Mouse (Mus musculus): ENCODE data around the gene Slc41a2. TPM values are rescaled to one million over a fixed set of nuclear protein-coding genes. Genes with fewer than 3 reads are reported as not detected.
A peak's percentile ranks its signal among the peaks of the same experiment; 100 is the strongest.

Gene Slc41a2
- polyA plus RNA-seq (2012; rRNA removed) (0.03 and 0.06 TPM in 2 replicates), polyA plus RNA-seq (2014; fragmentation: Nextera tagmentation; extraction: Ambion mirVana) (0.04 and 0.14 TPM in 2 replicates)

DNA sequence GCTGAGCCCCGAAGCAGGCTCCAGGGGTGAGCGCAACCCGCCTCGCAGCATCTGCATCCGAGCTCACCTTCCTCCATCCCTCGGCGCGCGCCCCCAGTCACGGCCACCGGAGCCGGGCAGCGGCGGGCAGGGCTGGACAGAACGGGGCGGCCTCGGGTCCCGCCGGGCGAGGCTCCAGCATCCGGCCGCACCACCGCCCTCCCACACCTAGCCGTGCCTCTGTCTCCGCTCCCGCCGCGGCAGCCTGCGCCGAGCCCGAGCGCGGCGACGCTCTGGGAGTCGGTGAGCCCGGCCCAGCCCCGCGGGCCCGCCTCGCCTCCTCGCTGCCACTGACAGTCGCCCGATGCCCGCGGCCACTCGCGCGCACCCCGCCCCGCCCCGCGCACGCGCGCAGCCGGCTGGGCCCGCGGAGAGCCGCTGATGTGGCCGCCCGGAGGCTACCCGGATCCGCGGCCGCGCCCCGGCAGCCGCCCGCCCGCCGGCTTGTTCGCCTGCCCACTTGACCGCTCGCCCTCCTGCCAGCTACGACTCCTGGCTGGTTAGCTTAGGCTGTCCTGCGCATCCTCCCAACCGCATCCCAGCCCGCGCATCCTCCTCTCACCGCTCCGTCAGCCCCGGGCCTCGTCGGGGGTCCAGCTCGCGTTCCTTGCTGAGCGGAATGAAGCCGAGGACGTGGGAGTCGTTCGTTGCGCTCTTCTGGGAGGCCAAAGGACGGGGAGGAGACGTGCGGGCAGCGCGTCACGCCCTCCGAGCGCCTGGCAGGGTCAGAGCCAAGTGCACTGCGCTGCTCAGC, at the start of gene Slc41a2:
Gene Slc41a2 (minus strand): TSS at position 724 of the 793 bp plus-strand sequence.
- H3K9me3 ChIP-seq (ENCODE audit: control insufficient read depth, low read length), result no peaks in the 10 kb centered on the region
- no peaks in the 10 kb centered on the region for H3K4me1 ChIP-seq (replicated peaks; ENCODE audit: control insufficient read depth in 2 of 2, insufficient read depth in 2 of 2, low read length in 1 of 2)
- no peak for TF ChIP-seq EP300 (IDR thresholded peaks at IDR 0.05; ENCODE audit: low read depth)
- no peak for TF ChIP-seq CTCF (IDR thresholded peaks at IDR 0.05; ENCODE audit: low read depth)
- ATAC-seq (ENCODE audit: insufficient read depth) (no peak), DNase-seq (ENCODE audit: low read depth in 3 of 3, low spot score in 3 of 3) (no peak)
- peaks cover 36% of the 10 kb centered on the region for H3K27me3 ChIP-seq (ENCODE audit: control insufficient read depth, insufficient read depth, low read length)
- H3K4me2 ChIP-seq (ENCODE audit: low read depth), result peak within 1 kb of the TSS; percentile 58
- H3K4me3 ChIP-seq (ENCODE audit: insufficient read depth in 1 of 2, low read depth in 2 of 2, low read length in 2 of 2), result peak within 1 kb of the TSS; percentile 20 to 40
- H3K27ac ChIP-seq, result no peak within 1 kb of the TSS
- no peaks in the 10 kb centered on the region for H3K36me3 ChIP-seq (replicated peaks; ENCODE audit: control insufficient read depth, insufficient read depth, low read depth)
- H3K9ac ChIP-seq (replicated peaks), result no peak within 1 kb of the TSS
- 1% methylated on average over 79 of the region's 102 CpGs for WGBS (ENCODE audit: insufficient replicate concordance)

DNA sequence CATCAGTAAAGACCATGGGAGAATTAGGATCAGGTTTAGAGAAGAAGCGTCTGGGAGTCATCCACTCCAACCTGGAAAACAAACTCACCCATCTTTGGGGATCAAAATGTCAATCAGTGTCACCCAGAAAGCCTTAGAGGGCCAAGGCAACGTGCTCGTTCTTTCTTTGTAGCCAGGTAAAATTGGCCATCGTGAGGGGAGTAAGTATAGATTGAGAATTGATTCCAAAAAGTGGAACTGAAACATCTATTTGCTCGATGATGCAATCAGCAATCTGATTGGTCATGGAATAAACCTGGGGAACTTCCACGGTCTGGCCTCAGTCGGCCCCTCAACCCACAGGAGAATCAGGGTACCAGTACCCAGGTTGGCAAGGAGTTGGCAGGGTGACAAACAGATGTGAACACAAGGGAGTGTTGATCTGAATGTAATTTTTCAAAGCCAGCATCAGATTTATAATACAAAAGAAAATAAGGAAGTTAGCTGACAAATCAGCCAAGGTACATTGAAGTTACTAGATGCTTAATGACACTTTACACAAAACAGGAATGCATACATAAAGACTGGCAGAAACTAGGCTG, 47.7 kb upstream of the Slc41a2 start:
- Histone ChIP-seq H3K4me1 (replicated peaks; ENCODE audit: control insufficient read depth in 2 of 2, insufficient read depth in 2 of 2, low read length in 1 of 2) (peaks cover 0 to 9% of the 10 kb centered on the region in 2 experiments; a peak in 2 of 4 replicates), H3K36me3 (replicated peaks; ENCODE audit: control insufficient read depth, insufficient read depth, low read depth) (no peaks in the 10 kb centered on the region), H3K4me2 (ENCODE audit: low read depth) (no peak overlapping the region), H3K27me3 (ENCODE audit: control insufficient read depth, insufficient read depth, low read length) (no peaks in the 10 kb centered on the region), H3K4me3 (ENCODE audit: insufficient read depth in 1 of 2, low read depth in 2 of 2, low read length in 2 of 2) (no peak overlapping the region), H3K9me3 (ENCODE audit: control insufficient read depth, low read length) (no peaks in the 10 kb centered on the region), H3K9ac (replicated peaks) (no peak overlapping the region), H3K27ac (no peak overlapping the region)
- no peak for ATAC-seq (ENCODE audit: insufficient read depth)
- WGBS (ENCODE audit: insufficient replicate concordance), result 68% methylated on average over 7 of the region's 7 CpGs
- no peak for DNase-seq (ENCODE audit: low read depth in 3 of 3, low spot score in 3 of 3)
- TF ChIP-seq EP300 (IDR thresholded peaks at IDR 0.05; ENCODE audit: low read depth) (no peak), CTCF (IDR thresholded peaks at IDR 0.05; ENCODE audit: low read depth) (no peak)

DNA sequence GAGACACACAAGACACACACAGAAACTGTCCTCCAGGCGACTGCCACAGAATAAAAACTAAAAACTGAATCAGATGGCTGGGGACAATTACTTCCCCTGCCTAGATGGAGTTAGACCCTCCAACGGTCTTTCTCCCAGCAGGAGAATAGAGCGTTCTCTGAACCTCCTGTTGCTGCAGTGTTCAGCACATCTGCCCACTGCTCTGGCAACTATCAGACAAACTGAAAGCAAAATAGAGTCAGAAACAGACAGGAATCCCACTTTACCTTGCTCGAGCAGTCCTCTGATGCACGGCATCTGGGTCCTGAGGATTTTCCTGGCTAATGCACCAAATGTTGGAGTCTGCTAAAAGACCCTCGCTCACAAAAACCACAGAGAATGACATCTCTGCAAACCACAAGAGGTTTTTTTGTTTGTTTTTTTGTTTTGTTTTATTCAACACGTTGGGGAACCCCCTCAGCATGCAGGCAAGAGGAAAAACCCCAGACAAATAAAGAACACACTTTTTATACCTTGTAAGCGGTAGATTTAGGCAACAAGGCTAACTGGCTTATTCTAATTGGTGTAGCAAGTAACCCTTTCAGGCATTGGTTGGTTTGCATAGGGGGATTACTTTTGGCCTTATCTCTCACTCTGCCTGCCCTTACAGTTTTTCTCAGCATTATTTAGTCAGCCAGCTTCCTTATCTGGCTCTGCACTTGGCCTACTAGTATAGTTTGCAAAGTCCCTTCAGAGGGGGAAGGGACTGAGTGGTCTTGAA, 47.0 kb upstream of the Slc41a2 start:
- H3K27ac ChIP-seq, result peak overlapping the region; percentile 15; the same call in 1 of the 2 replicates
- peak; percentile 75 for TF ChIP-seq EP300 (IDR thresholded peaks at IDR 0.05; ENCODE audit: low read depth)
- TF ChIP-seq CTCF (IDR thresholded peaks at IDR 0.05; ENCODE audit: low read depth), result no peak
- ATAC-seq (ENCODE audit: insufficient read depth), result peak; percentile 84

DNA sequence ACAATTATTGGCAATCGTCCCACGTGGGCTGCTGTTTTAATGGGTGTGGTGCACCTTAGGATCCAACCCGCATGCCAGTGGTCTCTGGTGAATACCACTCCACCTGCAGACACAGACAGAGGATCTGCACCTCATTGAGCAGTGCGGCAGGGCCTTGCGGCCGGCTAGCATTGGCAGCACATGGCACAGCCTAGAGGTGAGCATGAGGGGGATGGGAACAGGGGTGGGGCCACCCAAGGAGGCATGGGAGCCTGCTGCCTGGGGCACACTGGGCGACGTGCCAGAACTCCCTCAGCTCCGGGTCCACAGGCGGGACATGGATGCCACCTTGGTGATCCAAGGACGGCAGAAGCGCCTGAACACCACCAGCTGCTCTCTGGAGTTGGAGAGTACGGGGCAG, 46.2 kb upstream of the Slc41a2 start:
- Histone ChIP-seq H3K4me1 (replicated peaks; ENCODE audit: control insufficient read depth in 2 of 2, insufficient read depth in 2 of 2, low read length in 1 of 2) (peaks cover 0 to 9% of the 10 kb centered on the region in 2 experiments; a peak in 2 of 4 replicates), H3K9me3 (ENCODE audit: control insufficient read depth, low read length) (no peaks in the 10 kb centered on the region), H3K36me3 (replicated peaks; ENCODE audit: control insufficient read depth, insufficient read depth, low read depth) (no peaks in the 10 kb centered on the region), H3K9ac (replicated peaks) (no peak overlapping the region), H3K4me3 (ENCODE audit: insufficient read depth in 1 of 2, low read depth in 2 of 2, low read length in 2 of 2) (no peak overlapping the region), H3K27ac (no peak overlapping the region), H3K27me3 (ENCODE audit: control insufficient read depth, insufficient read depth, low read length) (no peaks in the 10 kb centered on the region), H3K4me2 (ENCODE audit: low read depth) (no peak overlapping the region)
- WGBS (ENCODE audit: insufficient replicate concordance), result 78% methylated on average over 13 of the region's 13 CpGs
- DNase-seq (ENCODE audit: low read depth in 3 of 3, low spot score in 3 of 3) (no peak), ATAC-seq (ENCODE audit: insufficient read depth) (no peak)
- no peak for TF ChIP-seq EP300 (IDR thresholded peaks at IDR 0.05; ENCODE audit: low read depth)
- no peak for TF ChIP-seq CTCF (IDR thresholded peaks at IDR 0.05; ENCODE audit: low read depth)

More for the DNA sequence above, 47.0 kb upstream of the Slc41a2 start:
- peaks cover 0 to 9% of the 10 kb centered on the region in 2 experiments; a peak in 2 of 4 replicates for H3K4me1 ChIP-seq (replicated peaks; ENCODE audit: control insufficient read depth in 2 of 2, insufficient read depth in 2 of 2, low read length in 1 of 2)
- WGBS (ENCODE audit: insufficient replicate concordance), result 46% methylated on average over 8 of the region's 8 CpGs
- H3K9me3 ChIP-seq (ENCODE audit: control insufficient read depth, low read length), result no peaks in the 10 kb centered on the region
- no peaks in the 10 kb centered on the region for H3K36me3 ChIP-seq (replicated peaks; ENCODE audit: control insufficient read depth, insufficient read depth, low read depth)
- peak overlapping the region in 1 of 2 experiments; percentile 39; a peak in 1 of 4 replicates for H3K4me3 ChIP-seq (ENCODE audit: insufficient read depth in 1 of 2, low read depth in 2 of 2, low read length in 2 of 2)
- no peaks in the 10 kb centered on the region for H3K27me3 ChIP-seq (ENCODE audit: control insufficient read depth, insufficient read depth, low read length)
- peak overlapping the region; percentile 40 for H3K4me2 ChIP-seq (ENCODE audit: low read depth)
- peak in 1 of 3 experiments; percentile 6 for DNase-seq (ENCODE audit: low read depth in 3 of 3, low spot score in 3 of 3)
- no peak overlapping the region for H3K9ac ChIP-seq (replicated peaks)

Measured in liver, embryonic 14.5 days (tissue).